Mouse (Mus musculus): ENCODE data around the gene Gipc2.
A peak's percentile ranks its signal among the peaks of the same experiment; 100 is the strongest.

Gene Gipc2

GRCm38 (mm10) chr3:152190679-152191477 lies 24.8 kb upstream of the Gipc2 start:
- ATAC-seq (ENCODE audit: low TSS enrichment), result no peak

- no peak for ATAC-seq (ENCODE audit: low TSS enrichment)
These were observed 23.3 kb upstream of the Gipc2 start for GRCm38 (mm10) chr3:152189306-152189705.

- no peak for ATAC-seq (ENCODE audit: low TSS enrichment)
These were observed 20.1 kb upstream of the Gipc2 start for GRCm38 (mm10) chr3:152186106-152186505.

- ATAC-seq (ENCODE audit: low TSS enrichment), result no peak
These were observed 17.5 kb upstream of the Gipc2 start for GRCm38 (mm10) chr3:152183522-152183921.

GRCm38 (mm10) chr3:152180624-152181023 lies 14.6 kb upstream of the Gipc2 start:
- no peak for ATAC-seq (ENCODE audit: low TSS enrichment)

GRCm38 (mm10) chr3:152179285-152179684 lies 13.3 kb upstream of the Gipc2 start:
- ATAC-seq (ENCODE audit: low TSS enrichment), result no peak

GRCm38 (mm10) chr3:152178816-152179215 lies 12.8 kb upstream of the Gipc2 start:
- no peak for ATAC-seq (ENCODE audit: low TSS enrichment)

GRCm38 (mm10) chr3:152172322-152172935 lies 6.4 kb upstream of the Gipc2 start:
- no peak for ATAC-seq (ENCODE audit: low TSS enrichment)

GRCm38 (mm10) chr3:152171862-152172261 lies 5.8 kb upstream of the Gipc2 start:
- ATAC-seq (ENCODE audit: low TSS enrichment), result no peak

GRCm38 (mm10) chr3:152171236-152171635 lies 5.2 kb upstream of the Gipc2 start:
- no peak for ATAC-seq (ENCODE audit: low TSS enrichment)

- ATAC-seq (ENCODE audit: low TSS enrichment), result no peak
These were observed 4.4 kb upstream of the Gipc2 start for GRCm38 (mm10) chr3:152170407-152170806.

GRCm38 (mm10) chr3:152168007-152168406 lies 2.0 kb upstream of the Gipc2 start:
- no peak for ATAC-seq (ENCODE audit: low TSS enrichment)

GRCm38 (mm10) chr3:152166699-152167451 lies 845 bp upstream of the Gipc2 start:
- peak; percentile 31; the same call in 1 of the 2 replicates for ATAC-seq (ENCODE audit: low TSS enrichment)

GRCm38 (mm10) chr3:152165351-152166098 lies 505 bp downstream of the Gipc2 start:
- peak; percentile 72 for ATAC-seq (ENCODE audit: low TSS enrichment)

GRCm38 (mm10) chr3:152165014-152165350 lies 1.0 kb downstream of the Gipc2 start:
- ATAC-seq (ENCODE audit: low TSS enrichment), result peak; percentile 15

- ATAC-seq (ENCODE audit: low TSS enrichment), result no peak
These were observed 2.7 kb downstream of the Gipc2 start for GRCm38 (mm10) chr3:152163320-152163719.

- no peak for ATAC-seq (ENCODE audit: low TSS enrichment)
These were observed 5.4 kb downstream of the Gipc2 start for GRCm38 (mm10) chr3:152160607-152161006.

- ATAC-seq (ENCODE audit: low TSS enrichment), result no peak
These were observed 6.7 kb downstream of the Gipc2 start for GRCm38 (mm10) chr3:152159321-152159720.

- peak; percentile 58 for ATAC-seq (ENCODE audit: low TSS enrichment)
These were observed 7.4 kb downstream of the Gipc2 start for GRCm38 (mm10) chr3:152158344-152159291.

- ATAC-seq (ENCODE audit: low TSS enrichment), result no peak
These were observed 9.1 kb downstream of the Gipc2 start for GRCm38 (mm10) chr3:152156816-152157496.

All from frontal cortex, adult (tissue).